Mouse (Mus musculus): ENCODE results near the gene Asb12.
"Not testable (repeated sequence)": the region's sequence is repeated elsewhere in the genome, so short reads cannot be mapped to it uniquely, and the experiment has no call there.

Asb12 gene

DNA sequence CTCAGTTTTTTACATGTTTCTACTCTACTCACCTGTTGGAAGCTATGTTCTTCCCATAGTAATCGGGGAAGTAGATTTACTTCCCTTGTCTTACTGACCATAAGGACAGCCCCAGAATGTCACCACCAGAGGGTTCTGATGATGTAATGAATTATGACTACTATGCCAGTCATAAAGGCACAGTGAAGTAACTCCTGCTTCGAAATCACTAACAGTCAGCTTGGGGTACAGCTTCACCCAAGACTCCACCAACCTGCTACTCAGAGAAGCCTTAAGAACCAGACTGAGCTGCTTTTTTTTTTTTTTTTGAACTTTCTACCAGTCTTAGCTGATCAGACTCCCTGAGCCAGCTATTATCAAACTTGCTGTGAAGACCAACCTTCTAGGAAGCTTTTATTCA is at the start of gene Asb12, which contains the start of gene Pfn5:
Gene Asb12 (minus strand): TSS at position 101 of the 400 bp plus-strand sequence.
Gene Pfn5 (plus strand): TSS at position 218 of the 400 bp plus-strand sequence.
- no peak for DNase-seq (ENCODE audit: low spot score in 2 of 2)

DNA sequence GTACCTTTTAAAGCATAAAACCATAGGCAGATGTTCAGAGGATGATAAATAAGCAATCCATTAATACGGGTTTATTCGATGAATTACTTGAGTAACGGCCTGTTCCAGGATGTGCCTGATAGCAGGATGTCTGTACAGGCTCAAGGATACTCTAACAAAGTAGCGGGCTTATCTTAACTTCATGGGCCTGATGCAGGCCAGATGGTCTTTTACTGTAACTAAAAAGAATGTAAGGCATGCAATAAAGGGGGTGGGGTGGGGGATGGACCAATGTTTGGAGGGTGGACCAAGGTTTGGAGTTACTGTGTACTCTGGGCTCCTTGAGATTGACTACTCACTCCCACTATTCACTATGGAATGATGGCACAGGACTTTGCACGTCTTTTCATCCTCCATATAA is 42.8 kb upstream of the Asb12 start:
- no peak for DNase-seq (ENCODE audit: low spot score in 2 of 2)

DNA sequence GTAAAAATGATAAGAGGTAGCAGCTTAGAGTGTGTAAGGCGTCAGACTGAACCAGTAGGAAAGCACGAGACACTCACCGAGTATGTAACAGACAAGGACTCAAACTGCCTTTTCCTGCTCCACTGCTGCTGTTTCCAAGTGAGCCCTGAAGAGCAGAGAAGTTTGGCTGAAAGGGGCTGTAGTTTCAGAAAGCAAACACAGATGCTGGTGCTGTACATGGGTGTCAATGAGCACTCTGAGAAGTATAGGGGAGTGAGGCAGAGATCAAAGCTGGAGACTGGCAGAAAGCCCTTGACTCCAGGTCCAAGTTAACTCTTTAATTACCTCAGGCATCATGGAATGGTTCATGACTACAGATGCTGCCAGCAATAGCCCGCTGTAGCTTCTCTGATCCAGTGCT is 3.5 kb downstream of the Asb12 start:
- no peak for DNase-seq (ENCODE audit: low spot score in 2 of 2)

DNA sequence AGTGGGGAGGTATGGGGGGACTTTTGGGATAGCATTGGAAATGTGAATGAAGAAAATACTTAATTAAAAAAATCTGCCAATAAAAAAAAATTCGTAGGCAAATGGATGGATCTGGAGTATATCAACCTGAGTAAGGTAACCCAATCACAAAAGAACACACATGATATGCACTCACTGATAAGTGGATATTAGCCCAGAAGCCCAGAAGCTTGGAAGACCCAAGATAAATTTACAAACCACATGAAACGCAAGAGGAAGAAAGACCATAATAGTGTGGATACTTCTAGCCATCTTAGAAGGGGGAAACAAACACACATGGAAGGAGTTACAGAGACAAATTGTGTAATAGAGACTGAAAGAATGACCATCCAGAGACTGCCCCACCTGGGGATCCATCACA is 22.3 kb downstream of the Asb12 start:
- DNase-seq (ENCODE audit: low spot score in 2 of 2): not testable (repeated sequence)

DNA sequence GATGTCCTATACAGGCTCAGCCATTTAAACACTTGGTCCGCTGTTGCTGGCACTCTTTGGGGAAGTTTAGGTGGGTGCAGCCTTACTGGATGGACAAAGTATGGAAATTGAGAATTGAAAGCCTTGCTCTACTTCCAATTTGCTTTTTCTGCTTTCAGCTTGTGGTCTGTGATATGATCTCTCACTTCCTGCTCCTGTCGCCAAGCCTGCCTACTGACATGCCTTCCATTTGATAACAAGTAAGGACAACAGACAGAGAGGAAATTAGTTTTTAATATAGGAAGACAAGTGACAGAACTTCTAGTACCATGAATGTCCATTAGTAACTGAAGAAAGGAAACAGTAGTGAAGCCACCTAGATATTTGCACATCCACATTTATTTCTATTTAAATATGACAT is 32.6 kb downstream of the Asb12 start:
- no peak for DNase-seq (ENCODE audit: low spot score in 2 of 2)

DNA sequence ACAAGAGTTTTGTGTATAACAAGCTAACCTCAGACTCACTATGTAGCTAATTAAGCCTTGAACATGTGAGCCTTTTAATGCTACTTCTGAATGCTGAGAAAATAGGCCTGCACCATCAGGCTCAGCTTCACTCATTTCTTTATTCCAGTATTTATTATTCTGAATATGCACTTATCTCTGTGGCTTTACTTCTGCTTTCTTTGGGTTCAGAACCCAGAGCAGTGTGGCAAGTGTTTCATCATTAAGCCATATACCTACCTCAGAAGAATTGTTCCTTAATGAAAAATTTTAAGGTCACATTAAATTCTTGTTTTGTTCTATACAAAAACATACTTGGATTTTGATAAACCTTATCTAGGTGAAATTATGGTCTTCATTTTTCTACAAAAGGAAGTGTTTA is 33.9 kb downstream of the Asb12 start:
- DNase-seq (ENCODE audit: low spot score in 2 of 2): no peak

DNA sequence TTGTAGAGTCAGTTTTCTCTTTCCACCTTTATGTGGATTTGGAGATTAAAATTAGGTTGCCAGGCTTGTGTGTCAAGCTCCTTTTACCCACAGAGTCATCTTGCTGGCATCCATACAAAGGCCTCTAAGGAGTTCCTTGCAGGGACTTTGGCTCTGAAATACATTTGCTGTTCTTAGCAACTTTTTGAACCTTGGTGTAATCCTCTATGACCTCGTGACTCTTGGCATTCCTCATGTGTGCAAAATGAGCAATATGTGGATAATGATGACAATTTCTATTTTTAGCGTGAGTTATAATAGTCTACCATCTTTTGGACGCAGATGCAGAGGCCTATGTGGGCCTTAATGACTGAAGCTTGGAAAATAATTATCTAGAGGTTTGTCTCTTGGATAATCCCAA is 100.6 kb downstream of the Asb12 start:
- no peak for DNase-seq (ENCODE audit: low spot score in 2 of 2)

DNA sequence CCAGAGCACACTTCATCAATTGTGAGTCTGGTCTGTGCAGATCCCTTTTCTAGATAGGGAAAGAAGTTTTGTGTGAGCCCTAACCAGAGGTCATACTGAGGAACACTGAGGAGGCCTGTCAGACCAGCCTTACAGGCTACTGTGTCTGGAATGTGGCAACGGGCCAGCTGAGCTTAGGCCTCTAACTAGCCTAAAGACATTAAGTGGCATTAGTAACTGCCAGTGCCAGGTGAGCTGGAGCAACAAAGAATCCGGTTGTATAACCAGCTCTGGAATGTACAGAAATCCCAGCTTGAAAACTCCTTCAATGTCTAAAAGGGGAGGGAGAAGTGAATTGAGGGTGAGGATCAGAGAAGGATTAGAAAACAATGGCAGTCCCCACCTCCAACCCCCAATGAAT is 111.9 kb downstream of the Asb12 start:
- no peak for DNase-seq (ENCODE audit: low spot score in 2 of 2)

DNA sequence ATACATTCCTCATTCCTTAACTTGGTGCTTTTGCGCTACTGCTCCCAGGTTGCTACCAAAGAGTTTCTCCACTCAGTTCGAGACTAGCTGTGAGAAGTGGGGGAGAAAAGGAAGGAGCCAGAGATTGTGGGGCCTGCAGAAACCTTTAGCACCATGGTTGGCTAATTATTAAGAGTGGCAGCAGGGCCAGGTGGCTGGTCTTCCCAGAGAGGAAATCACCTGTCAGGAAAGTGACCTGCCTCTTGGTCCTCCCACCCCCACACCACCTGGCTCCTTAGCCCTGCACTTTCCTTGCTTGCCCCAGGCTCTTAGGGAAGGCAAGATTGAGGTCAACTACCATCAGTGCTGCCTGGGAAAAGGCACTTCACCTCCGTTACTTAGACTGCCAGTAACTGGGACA is 112.6 kb downstream of the Asb12 start:
- no peak for DNase-seq (ENCODE audit: low spot score in 2 of 2)

DNA sequence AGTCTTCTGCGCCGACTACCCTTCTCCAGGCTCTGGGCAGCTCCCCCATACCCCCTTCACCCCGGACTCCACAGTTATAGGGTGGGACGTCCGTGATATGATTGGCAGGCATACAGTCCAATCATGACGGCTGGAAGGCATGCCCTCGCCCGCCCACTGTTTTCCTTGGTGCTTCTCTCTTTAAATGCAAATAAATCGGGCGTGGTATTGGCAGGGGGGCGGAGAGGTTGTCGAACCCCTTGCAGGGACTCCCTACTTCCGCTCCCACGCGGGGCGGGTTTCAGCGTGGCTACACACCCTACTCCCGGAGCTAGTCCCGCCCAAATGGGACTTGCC is 113.0 kb downstream of the Asb12 start, which contains the start of gene Amer1:
Gene Amer1 (minus strand): TSS at position 97 of the 336 bp plus-strand sequence.
- DNase-seq (ENCODE audit: low spot score in 2 of 2): peak; percentile 90 to 93

DNA sequence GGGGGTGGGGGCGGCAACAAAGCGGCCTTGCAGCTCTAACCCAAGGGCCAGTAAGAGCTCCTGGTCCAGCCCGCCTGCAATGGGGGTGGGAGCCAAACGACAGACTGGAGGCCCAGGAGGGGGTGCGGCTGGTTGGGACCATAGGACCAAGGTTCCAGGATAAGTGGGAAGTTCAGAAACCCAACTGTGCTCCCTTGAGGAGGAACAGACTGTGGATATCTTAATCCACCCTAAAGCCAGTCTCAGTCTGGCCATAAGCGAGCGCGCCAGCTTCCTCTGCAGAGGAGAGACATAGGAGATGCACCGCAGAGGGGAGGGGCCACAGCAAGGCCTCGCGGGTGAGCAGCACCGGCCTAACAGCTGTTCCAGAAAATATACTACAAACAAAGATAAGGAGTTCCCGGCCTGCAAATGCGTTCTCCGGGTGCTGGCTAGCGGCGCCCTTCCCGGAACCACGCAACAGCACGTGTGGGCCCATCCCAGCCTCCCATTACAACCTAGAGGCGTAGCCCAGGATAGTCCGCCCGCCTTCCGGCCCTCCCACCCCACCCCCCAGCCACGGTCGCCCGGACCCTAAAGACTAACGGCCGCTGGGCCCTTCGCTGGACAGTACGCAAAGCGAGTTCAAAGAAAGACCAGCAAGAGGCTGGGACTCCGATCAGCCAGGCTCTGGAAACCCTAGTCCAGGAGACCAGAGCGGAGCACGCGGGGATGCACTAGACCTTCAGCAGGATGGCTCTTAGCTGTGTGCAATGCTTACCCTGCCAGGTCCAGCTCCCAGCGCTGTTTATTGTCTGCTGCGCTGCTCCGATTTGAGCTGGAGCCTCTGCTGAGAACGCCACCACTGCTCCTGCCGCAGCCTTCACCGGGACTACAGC is 113.7 kb downstream of the Asb12 start:
- DNase-seq (ENCODE audit: low spot score in 2 of 2): peak; percentile 38 to 39

DNA sequence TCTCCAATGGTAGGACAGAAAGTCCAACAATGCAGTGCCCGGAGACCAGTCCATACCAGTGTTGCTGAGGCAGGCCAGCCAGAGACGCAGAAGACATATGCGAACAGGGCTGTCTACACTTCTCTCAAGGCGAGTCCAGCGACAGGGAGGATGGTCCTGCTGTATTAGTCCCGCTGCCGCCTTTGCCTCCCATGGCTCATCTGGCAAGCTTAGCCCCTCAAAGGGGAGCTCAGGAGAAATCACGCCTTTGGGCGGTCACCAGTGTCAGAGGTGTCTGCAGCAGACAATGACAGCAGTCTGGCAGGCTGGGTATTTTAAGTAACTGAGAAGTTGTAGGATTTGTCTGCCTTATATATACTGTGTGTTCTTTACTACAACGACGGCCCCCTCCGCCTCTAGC is 114.4 kb downstream of the Asb12 start:
- no peak for DNase-seq (ENCODE audit: low spot score in 2 of 2)

DNA sequence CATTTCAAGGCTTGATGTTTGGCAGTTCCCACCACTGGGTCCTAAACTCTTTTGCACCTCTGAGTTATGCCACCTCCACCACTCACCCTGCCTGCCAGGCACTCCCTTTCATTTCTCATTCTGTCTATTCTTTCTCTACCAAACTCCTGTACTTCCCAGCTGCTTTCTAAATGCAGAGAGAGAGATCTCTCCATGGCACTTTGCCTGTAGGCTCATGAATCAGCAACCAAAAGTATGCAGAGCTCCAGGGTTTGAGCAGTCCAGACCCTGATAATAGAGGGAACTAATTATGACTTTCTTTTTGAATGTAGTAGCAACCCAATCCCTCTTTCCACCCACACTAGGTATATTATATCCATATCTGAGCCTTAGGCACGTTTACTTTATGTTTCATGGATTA is 115.5 kb downstream of the Asb12 start:
- peak in 1 of 2 experiments; percentile 3 for DNase-seq (ENCODE audit: low spot score in 2 of 2)

DNA sequence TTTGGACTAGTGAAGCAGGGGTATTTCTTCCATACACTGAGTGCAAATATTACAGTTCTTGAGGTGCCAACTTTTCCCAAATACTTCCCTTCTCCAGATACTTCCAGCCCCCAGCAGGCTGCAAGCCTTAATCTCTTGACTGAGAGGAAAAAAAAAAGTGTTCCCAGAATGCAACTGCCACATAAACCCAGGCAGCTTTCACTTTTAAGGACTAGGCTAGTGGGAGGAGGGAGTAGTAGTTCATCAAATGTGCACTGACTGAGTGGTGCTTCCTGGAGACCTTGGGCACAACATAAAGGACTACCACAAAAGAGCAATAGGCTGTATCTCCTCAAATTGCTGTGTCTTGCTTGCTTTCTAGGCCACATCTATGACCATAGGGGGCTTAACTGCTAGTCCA is 116.5 kb downstream of the Asb12 start:
- no peak for DNase-seq (ENCODE audit: low spot score in 2 of 2)

DNA sequence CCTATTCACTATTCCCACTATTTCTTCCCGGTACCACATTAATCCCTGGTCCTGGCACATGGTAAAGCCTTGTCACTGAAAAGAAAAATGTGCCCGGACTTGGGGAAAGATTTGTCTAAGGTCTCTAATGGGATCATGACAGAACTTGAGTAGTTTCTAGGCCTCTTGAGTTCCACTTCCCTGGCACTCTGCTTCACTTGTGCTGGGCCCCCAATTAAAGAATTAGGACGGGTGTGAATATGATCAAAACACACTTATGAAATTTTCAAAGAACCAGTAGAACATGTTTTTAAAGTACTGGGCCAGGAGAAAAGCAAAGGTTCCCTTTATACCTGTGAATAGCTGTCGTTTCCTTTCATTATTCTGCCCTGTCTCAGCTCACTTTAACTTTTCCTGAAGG is 119.3 kb downstream of the Asb12 start:
- no peak for DNase-seq (ENCODE audit: low spot score in 2 of 2)

DNA sequence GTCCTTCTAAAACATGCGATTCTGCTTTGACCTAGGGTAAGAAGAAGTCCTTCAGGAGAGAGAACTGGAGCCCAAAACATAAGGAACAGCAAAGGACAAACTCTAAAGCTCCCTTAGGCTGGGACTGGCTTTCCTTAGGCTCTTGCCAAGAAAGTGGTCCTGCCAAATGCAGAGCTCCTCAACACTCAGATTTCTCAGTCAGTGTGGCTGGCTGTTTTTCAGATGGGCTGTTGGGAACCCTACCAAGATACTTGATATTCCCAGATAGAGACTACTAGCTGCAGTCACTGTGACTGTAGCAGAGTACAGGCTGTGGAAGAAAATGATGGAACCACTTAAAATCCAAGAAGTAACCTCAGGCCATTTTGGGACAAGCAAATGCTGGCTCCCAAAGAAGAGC is 120.6 kb downstream of the Asb12 start:
- peak in 1 of 2 experiments; percentile 3 for DNase-seq (ENCODE audit: low spot score in 2 of 2)

Data from frontal cortex, postnatal 36 days (tissue).